Mouse (Mus musculus): ENCODE measurements at regions not wholly inside any gene's neighbourhood (a gene's known extent, or its start where the extent isn't known, plus 50 kb on each side); places are given as distances from the start of the nearest gene placed in this dataset.

DNA sequence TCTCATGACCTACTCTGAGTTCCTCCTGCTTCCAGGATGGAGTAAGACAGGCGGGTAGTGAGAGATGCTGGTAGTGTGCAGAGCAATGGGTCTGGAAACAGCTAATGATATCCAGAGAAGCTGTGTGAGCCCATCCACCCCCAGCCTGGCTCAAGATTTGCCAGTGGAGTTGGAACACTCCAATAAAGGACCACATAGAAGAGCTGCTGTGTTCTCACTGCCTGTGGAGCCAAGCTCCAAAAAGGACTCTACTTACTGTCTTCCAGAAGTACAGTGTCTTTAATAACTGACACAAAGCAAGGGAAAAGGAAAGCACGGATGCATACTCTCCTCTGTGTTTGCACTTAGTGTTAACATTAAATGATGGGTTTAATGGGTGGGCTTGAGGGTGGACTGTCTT, 138.0 kb upstream of the Dnajc19 start:
- no peak for TF ChIP-seq POLR2A (IDR thresholded peaks at IDR 0.05; ENCODE audit: low read depth, low read length)
- TF ChIP-seq CTCF (IDR thresholded peaks at IDR 0.05; ENCODE audit: extremely low read depth, insufficient read length, insufficient replicate concordance, low read depth, low read length) = no peak
